Mouse (Mus musculus): ENCODE measurements around the gene Nup62. TPM values are rescaled to one million over a fixed set of nuclear protein-coding genes. Genes with fewer than 3 reads are reported as not detected.

Nup62 gene
- polyA plus RNA-seq, 1 experiment = 102 TPM

DNA sequence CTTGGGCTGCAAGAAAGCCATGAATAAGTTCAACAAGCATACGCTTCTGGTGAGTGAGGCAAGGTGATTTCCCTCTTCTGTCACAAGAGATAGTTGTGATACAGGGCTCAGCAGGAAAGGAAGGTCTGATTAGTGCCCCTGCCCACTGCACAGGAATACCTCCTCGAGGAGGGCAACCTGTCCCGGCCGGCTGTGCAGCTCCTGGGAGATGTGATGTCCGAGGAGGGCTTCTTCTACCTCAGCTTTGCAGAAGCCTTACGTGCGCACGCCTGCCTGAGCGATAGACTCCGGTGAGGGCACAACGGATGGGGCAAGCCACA lies 23.2 kb downstream of the Nup62 start:
- H3K79me3 ChIP-seq (ENCODE audit: low read depth) = no peaks in the 10 kb centered on the region
- no peaks in the 10 kb centered on the region for H3K27me3 ChIP-seq (ENCODE audit: control insufficient read depth, insufficient read depth, insufficient read length)
- no peak overlapping the region for H3K4me3 ChIP-seq (ENCODE audit: insufficient read depth, poor library complexity, severe bottlenecking)
- TF ChIP-seq USF1 (IDR thresholded peaks at IDR 0.05; ENCODE audit: low read depth) = no peak
- no peak for TF ChIP-seq MYOG (IDR thresholded peaks at IDR 0.05; ENCODE audit: control insufficient read depth, extremely low read depth, insufficient read length)
- no peak for TF ChIP-seq MAX (IDR thresholded peaks at IDR 0.05)
- TF ChIP-seq CTCF (IDR thresholded peaks at IDR 0.05; ENCODE audit: control insufficient read depth, insufficient read depth, insufficient read length) = no peak
- no peak for TF ChIP-seq FOSL1 (IDR thresholded peaks at IDR 0.05; ENCODE audit: insufficient read depth, low read length, poor library complexity, severe bottlenecking)
- TF ChIP-seq MYOD1 (IDR thresholded peaks at IDR 0.05; ENCODE audit: control insufficient read depth, insufficient read length, low read depth) = no peak
- TF ChIP-seq CEBPB (IDR thresholded peaks at IDR 0.05; ENCODE audit: low read depth) = no peak
- H3K79me2 ChIP-seq (ENCODE audit: control insufficient read depth, insufficient read depth) = no peaks in the 10 kb centered on the region
- H3ac ChIP-seq (ENCODE audit: control insufficient read depth, insufficient read length, low read depth) = no peak overlapping the region
- H3K36me3 ChIP-seq (ENCODE audit: control insufficient read depth, insufficient read depth) = no peaks in the 10 kb centered on the region

DNA sequence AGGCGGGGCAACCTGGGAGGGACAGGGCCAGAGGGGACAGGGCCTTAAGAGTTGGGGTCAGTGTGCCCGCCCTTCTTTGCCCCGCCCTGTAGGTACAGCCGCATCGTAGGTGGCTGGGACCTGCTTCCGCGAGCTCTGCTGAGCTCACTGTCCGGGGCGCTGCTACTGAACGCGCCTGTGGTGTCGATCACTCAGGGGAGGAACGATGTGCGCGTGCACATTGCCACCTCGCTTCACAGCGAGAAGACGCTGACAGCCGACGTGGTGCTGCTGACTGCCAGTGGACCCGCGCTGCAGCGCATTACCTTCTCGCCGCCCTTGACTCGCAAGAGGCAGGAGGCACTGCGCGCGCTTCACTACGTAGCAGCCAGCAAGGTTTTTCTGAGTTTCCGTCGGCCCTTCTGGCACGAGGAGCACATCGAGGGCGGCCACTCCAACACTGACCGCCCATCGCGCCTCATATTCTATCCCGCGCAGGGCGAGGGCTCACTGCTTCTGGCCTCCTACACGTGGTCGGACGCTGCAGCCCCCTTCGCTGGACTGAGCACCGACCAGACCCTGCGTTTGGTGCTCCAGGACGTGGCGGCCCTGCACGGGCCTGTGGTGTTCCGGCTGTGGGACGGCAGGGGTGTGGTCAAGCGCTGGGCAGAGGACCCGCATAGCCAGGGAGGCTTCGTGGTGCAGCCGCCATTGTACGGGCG lies 23.8 kb downstream of the Nup62 start:
- TF ChIP-seq FOSL1 (IDR thresholded peaks at IDR 0.05; ENCODE audit: insufficient read depth, low read length, poor library complexity, severe bottlenecking) (no peak), CTCF (IDR thresholded peaks at IDR 0.05; ENCODE audit: control insufficient read depth, insufficient read depth, insufficient read length) (no peak), CEBPB (IDR thresholded peaks at IDR 0.05; ENCODE audit: low read depth) (no peak), MYOG (IDR thresholded peaks at IDR 0.05; ENCODE audit: control insufficient read depth, extremely low read depth, insufficient read length) (no peak), USF1 (IDR thresholded peaks at IDR 0.05; ENCODE audit: low read depth) (no peak), MAX (IDR thresholded peaks at IDR 0.05) (no peak), MYOD1 (IDR thresholded peaks at IDR 0.05; ENCODE audit: control insufficient read depth, insufficient read length, low read depth) (no peak)
- H3K79me3 ChIP-seq (ENCODE audit: low read depth) = no peaks in the 10 kb centered on the region
- no peak overlapping the region for H3K4me3 ChIP-seq (ENCODE audit: insufficient read depth, poor library complexity, severe bottlenecking)
- no peaks in the 10 kb centered on the region for H3K27me3 ChIP-seq (ENCODE audit: control insufficient read depth, insufficient read depth, insufficient read length)
- no peak overlapping the region for H3ac ChIP-seq (ENCODE audit: control insufficient read depth, insufficient read length, low read depth)
- no peaks in the 10 kb centered on the region for H3K36me3 ChIP-seq (ENCODE audit: control insufficient read depth, insufficient read depth)
- no peaks in the 10 kb centered on the region for H3K79me2 ChIP-seq (ENCODE audit: control insufficient read depth, insufficient read depth)

DNA sequence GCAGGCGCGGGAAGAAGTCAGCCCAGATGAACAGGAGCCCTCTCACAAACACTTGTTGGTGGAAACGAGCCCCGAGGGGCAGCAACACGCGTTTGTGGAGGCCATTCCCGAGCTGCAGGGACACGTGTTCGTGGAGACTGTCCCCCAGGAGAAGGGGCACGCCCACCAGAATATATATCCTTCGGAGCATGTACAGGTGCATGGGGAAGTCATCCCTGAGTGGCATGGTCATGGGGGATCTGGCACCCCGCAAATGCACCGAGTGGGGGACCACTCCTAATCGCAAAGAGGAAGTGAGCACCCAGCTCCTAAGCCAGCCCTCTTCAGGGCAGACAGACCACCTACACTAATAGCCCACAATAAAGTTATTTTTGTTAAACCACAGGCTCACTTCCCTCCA lies 24.5 kb downstream of the Nup62 start:
- H3K79me3 ChIP-seq (ENCODE audit: low read depth) = no peaks in the 10 kb centered on the region
- no peaks in the 10 kb centered on the region for H3K27me3 ChIP-seq (ENCODE audit: control insufficient read depth, insufficient read depth, insufficient read length)
- H3K4me3 ChIP-seq (ENCODE audit: insufficient read depth, poor library complexity, severe bottlenecking) = no peak overlapping the region
- no peak overlapping the region for H3ac ChIP-seq (ENCODE audit: control insufficient read depth, insufficient read length, low read depth)
- H3K79me2 ChIP-seq (ENCODE audit: control insufficient read depth, insufficient read depth) = no peaks in the 10 kb centered on the region
- no peaks in the 10 kb centered on the region for H3K36me3 ChIP-seq (ENCODE audit: control insufficient read depth, insufficient read depth)
- TF ChIP-seq MYOG (IDR thresholded peaks at IDR 0.05; ENCODE audit: control insufficient read depth, extremely low read depth, insufficient read length) (no peak), CEBPB (IDR thresholded peaks at IDR 0.05; ENCODE audit: low read depth) (no peak), MAX (IDR thresholded peaks at IDR 0.05) (no peak), CTCF (IDR thresholded peaks at IDR 0.05; ENCODE audit: control insufficient read depth, insufficient read depth, insufficient read length) (no peak), MYOD1 (IDR thresholded peaks at IDR 0.05; ENCODE audit: control insufficient read depth, insufficient read length, low read depth) (no peak), FOSL1 (IDR thresholded peaks at IDR 0.05; ENCODE audit: insufficient read depth, low read length, poor library complexity, severe bottlenecking) (no peak), USF1 (IDR thresholded peaks at IDR 0.05; ENCODE audit: low read depth) (no peak)

DNA sequence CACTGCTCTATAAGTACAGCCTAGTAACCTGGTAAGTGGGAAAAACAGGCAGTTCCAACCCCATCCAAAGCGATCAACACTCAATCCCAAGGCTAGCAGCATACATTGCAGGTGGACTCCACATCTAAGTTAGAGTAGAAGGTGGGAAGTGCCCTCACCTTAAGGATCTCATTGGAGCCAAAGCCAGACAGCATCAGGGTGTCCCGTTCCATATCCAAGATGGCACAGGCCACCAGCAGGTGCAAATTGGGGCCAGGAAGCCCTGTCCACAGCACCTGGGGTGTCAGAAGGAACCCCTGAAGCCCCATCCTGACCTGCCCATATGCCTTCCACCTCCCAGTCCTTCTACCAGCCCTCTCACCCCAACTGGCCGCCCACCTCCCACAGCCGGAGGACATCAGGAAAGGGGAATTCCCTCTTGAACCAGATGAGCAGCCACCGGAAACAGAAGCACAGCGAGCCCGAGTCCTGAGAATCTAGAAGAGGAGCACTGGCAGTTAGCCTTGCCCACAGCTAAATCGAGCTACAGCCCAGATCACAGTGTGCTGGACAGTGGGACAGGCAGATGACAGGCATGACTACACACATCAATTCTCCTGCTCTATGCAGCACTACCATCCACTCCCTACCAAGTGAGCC lies 26.1 kb downstream of the Nup62 start:
- H3K36me3 ChIP-seq (ENCODE audit: control insufficient read depth, insufficient read depth) = peaks cover 7% of the 10 kb centered on the region
- H3K79me3 ChIP-seq (ENCODE audit: low read depth) = no peaks in the 10 kb centered on the region
- no peaks in the 10 kb centered on the region for H3K79me2 ChIP-seq (ENCODE audit: control insufficient read depth, insufficient read depth)
- H3K4me3 ChIP-seq (ENCODE audit: insufficient read depth, poor library complexity, severe bottlenecking) = no peak overlapping the region
- no peak for TF ChIP-seq USF1 (IDR thresholded peaks at IDR 0.05; ENCODE audit: low read depth)
- no peak for TF ChIP-seq CTCF (IDR thresholded peaks at IDR 0.05; ENCODE audit: control insufficient read depth, insufficient read depth, insufficient read length)
- no peak for TF ChIP-seq FOSL1 (IDR thresholded peaks at IDR 0.05; ENCODE audit: insufficient read depth, low read length, poor library complexity, severe bottlenecking)
- TF ChIP-seq MAX (IDR thresholded peaks at IDR 0.05) = no peak
- no peak for TF ChIP-seq CEBPB (IDR thresholded peaks at IDR 0.05; ENCODE audit: low read depth)
- no peak for TF ChIP-seq MYOD1 (IDR thresholded peaks at IDR 0.05; ENCODE audit: control insufficient read depth, insufficient read length, low read depth)
- TF ChIP-seq MYOG (IDR thresholded peaks at IDR 0.05; ENCODE audit: control insufficient read depth, extremely low read depth, insufficient read length) = no peak
- no peaks in the 10 kb centered on the region for H3K27me3 ChIP-seq (ENCODE audit: control insufficient read depth, insufficient read depth, insufficient read length)
- H3ac ChIP-seq (ENCODE audit: control insufficient read depth, insufficient read length, low read depth) = no peak overlapping the region

DNA sequence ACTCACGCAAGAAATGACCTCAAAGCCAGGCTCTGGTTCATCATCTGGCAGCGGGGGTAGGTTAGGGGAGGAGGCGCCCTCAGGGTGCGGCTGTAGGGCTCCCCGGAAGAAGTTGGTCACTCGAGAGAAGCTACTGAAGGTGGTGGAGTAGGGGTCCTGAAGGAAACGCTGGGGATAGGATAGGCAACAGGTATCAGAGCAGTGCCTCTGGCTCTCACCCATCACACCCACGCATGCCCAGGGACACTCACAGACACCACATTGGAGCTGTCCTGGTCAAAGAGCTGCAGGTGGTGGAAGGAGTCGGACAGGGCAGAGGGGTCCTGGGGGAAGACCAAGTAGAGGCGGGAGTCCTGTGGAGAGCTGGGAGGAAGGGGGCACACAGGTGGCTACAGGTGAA lies 29.1 kb downstream of the Nup62 start:
- no peak overlapping the region for H3K4me3 ChIP-seq (ENCODE audit: insufficient read depth, poor library complexity, severe bottlenecking)
- peaks cover 3% of the 10 kb centered on the region for H3K79me3 ChIP-seq (ENCODE audit: low read depth)
- peaks cover 16% of the 10 kb centered on the region for H3K79me2 ChIP-seq (ENCODE audit: control insufficient read depth, insufficient read depth)
- H3K27me3 ChIP-seq (ENCODE audit: control insufficient read depth, insufficient read depth, insufficient read length) = no peaks in the 10 kb centered on the region
- H3K36me3 ChIP-seq (ENCODE audit: control insufficient read depth, insufficient read depth) = peaks cover 7% of the 10 kb centered on the region
- no peak overlapping the region for H3ac ChIP-seq (ENCODE audit: control insufficient read depth, insufficient read length, low read depth)
- no peak for TF ChIP-seq MYOG (IDR thresholded peaks at IDR 0.05; ENCODE audit: control insufficient read depth, extremely low read depth, insufficient read length)
- no peak for TF ChIP-seq CEBPB (IDR thresholded peaks at IDR 0.05; ENCODE audit: low read depth)
- TF ChIP-seq MYOD1 (IDR thresholded peaks at IDR 0.05; ENCODE audit: control insufficient read depth, insufficient read length, low read depth) = no peak
- no peak for TF ChIP-seq USF1 (IDR thresholded peaks at IDR 0.05; ENCODE audit: low read depth)
- TF ChIP-seq FOSL1 (IDR thresholded peaks at IDR 0.05; ENCODE audit: insufficient read depth, low read length, poor library complexity, severe bottlenecking) = no peak
- TF ChIP-seq CTCF (IDR thresholded peaks at IDR 0.05; ENCODE audit: control insufficient read depth, insufficient read depth, insufficient read length) = no peak
- no peak for TF ChIP-seq MAX (IDR thresholded peaks at IDR 0.05)
